Mouse (Mus musculus) kidney, adult 2 months (tissue): ENCODE results near the gene Daam1.

Experiments used
- CTCF ChIP-seq: fragments of 200-500 bp; conservative IDR thresholded peaks from 2 replicates; pipeline ENCODE4 v1.5.1; 2011; ENCODE audit warnings: low read depth, mild to moderate bottlenecking, control low read depth, low read length, moderate library complexity, mixed read lengths; ENCODE audit not compliant: insufficient read depth, insufficient read length
- POLR2A ChIP-seq: fragments of 200-500 bp; IDR thresholded peaks from one replicate; pipeline ENCODE4 v1.6.1; 2011; ENCODE audit warnings: low read depth, low read length, control low read depth

DNA sequence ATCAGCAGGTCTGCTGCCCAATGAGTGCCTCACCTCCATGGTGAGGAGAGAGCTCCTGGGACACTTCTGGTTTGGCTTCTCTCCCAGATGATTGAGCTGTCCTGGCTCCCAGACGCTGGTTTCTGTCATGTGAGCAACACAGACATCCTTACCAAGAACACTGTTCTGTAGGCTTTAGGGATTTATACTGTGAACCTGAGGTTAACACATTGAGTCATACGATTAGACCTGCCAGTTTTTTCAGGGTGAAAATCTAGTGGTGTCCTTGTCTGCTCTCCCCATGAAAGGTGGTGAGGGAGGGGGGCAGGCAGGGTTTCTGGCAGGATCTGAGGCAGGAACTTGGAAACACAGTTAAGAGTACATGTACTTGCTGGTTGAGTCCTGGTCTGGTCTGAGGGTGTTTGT lies 54.3 kb downstream of the Daam1 start:
- TF ChIP-seq CTCF: no peak
- no peak for TF ChIP-seq POLR2A
